15 mouse cellular contexts compared by ENCODE assay signal in genomic region chr4:57082775-57083428, GRCm38 (mm10).
A peak's percentile ranks its signal among the peaks of the same experiment; 100 is the strongest.
DNase-seq lines count a peak whose midpoint lies in the region; ATAC-seq and TF ChIP-seq lines count a peak whose summit lies in the region.
"Had no signal": no experiment of that assay in that cellular context is flagged by ENCODE, and none has a peak within 500 bp of the region (broad histone marks: within the 10 kb centered on the region; RNA-seq: fewer than 3 reads in every experiment).

No protein-coding gene starts in this region.

- peaks cover 4% of the 10 kb centered on the region; the same call in 1 of the 2 replicates for H3K27me3 ChIP-seq in heart, embryonic 10.5 days (ENCODE audit: insufficient read depth, poor library complexity, severe bottlenecking)
- no peaks in the 10 kb centered on the region for H3K27me3 ChIP-seq in lung, postnatal 0 days (replicated peaks; ENCODE audit: insufficient read depth, low read length)
- 0 out of 2 replicates have a peak, but pooled peaks cover 7% of the 10 kb centered on the region for H3K27me3 ChIP-seq in embryonic facial prominence, embryonic 10.5 days (replicated peaks; ENCODE audit: low read depth, poor library complexity, severe bottlenecking)

- H3K4me3 ChIP-seq in heart, embryonic 10.5 days = no peak overlapping the region
- no peak overlapping the region for H3K4me3 ChIP-seq in lung, postnatal 0 days (ENCODE audit: low read depth, low read length)
- no peak overlapping the region for H3K4me3 ChIP-seq in embryonic facial prominence, embryonic 10.5 days
- no peak overlapping the region for H3K4me3 ChIP-seq in layer of hippocampus, adult 2 months

- peaks cover 24% of the 10 kb centered on the region for H3K4me1 ChIP-seq in heart, embryonic 10.5 days
- H3K4me1 ChIP-seq in lung, postnatal 0 days (ENCODE audit: insufficient read depth, low read depth, low read length) = no peaks in the 10 kb centered on the region
- peaks cover 25% of the 10 kb centered on the region for H3K4me1 ChIP-seq in embryonic facial prominence, embryonic 10.5 days

- TF ChIP-seq CTCF in lung, postnatal 0 days (IDR thresholded peaks at IDR 0.05) = no peak
- TF ChIP-seq CTCF in layer of hippocampus, adult 2 months (conservative IDR thresholded peaks at IDR 0.05) = no peak

- no peak for DNase-seq in heart, embryonic 10.5 days (ENCODE audit: low spot score)
- DNase-seq in heart, postnatal 10 days = no peak
- DNase-seq in lung, postnatal 0 days (ENCODE audit: low spot score) = peak; percentile 28
- DNase-seq in lung, adult 18-20 months = no peak
- DNase-seq in embryonic facial prominence, embryonic 10.5 days (ENCODE audit: low spot score) = no peak
- DNase-seq in thymus, postnatal 36 days = peak; percentile 27 to 29
- no peak for DNase-seq in layer of hippocampus, adult 2 months (ENCODE audit: low spot score in 2 of 2)
- DNase-seq: cerebellum, adult 9-10 months; gastrocnemius, postnatal 36 days; kidney, postnatal 25 days; left cerebral cortex, postnatal 4 days; lung, postnatal 4 days; right cerebral cortex, postnatal 14 days had no signal

- H3K9ac ChIP-seq in lung, postnatal 0 days (replicated peaks; ENCODE audit: low read depth) = no peak overlapping the region
- H3K9ac ChIP-seq: liver, embryonic 14.5 days had no signal

- WGBS in heart, embryonic 10.5 days = 39% methylated on average over 10 of the region's 10 CpGs
- 42% methylated on average over 10 of the region's 10 CpGs for WGBS in lung, postnatal 0 days
- WGBS in embryonic facial prominence, embryonic 10.5 days = 78% methylated on average over 10 of the region's 10 CpGs

- no peaks in the 10 kb centered on the region for H3K9me3 ChIP-seq in heart, embryonic 10.5 days
- H3K9me3 ChIP-seq in lung, postnatal 0 days (ENCODE audit: low read length) = no peaks in the 10 kb centered on the region
- no peaks in the 10 kb centered on the region for H3K9me3 ChIP-seq in embryonic facial prominence, embryonic 10.5 days

- peak; percentile 11; the same call in 1 of the 2 replicates for ATAC-seq in lung, postnatal 0 days
- ATAC-seq: intestine, postnatal 0 days had no signal

- no peak for TF ChIP-seq EP300 in lung, postnatal 0 days (IDR thresholded peaks at IDR 0.05)

- no peaks in the 10 kb centered on the region for H3K36me3 ChIP-seq in heart, embryonic 10.5 days
- H3K36me3 ChIP-seq in lung, postnatal 0 days (ENCODE audit: insufficient read depth, low read length) = no peaks in the 10 kb centered on the region
- H3K36me3 ChIP-seq in embryonic facial prominence, embryonic 10.5 days (replicated peaks) = no peaks in the 10 kb centered on the region

- H3K4me2 ChIP-seq in lung, postnatal 0 days (replicated peaks; ENCODE audit: low read depth, low read length) = no peak overlapping the region

- intact Hi-C loops in heart, postnatal 10 days (cut with DNase I) = no loop called here

- H3K27ac ChIP-seq in heart, embryonic 10.5 days = 0 out of 2 replicates have a peak overlapping the region, but pooled peaks have one; percentile 44
- no peak overlapping the region for H3K27ac ChIP-seq in lung, postnatal 0 days (ENCODE audit: low read length)
- H3K27ac ChIP-seq in embryonic facial prominence, embryonic 10.5 days (replicated peaks) = 0 out of 2 replicates have a peak overlapping the region, but pooled peaks have one; percentile 31
- no peak overlapping the region for H3K27ac ChIP-seq in layer of hippocampus, adult 2 months
- H3K27ac ChIP-seq: liver, embryonic 14.5 days had no signal

Comparison
In these comparisons a context has a peak if more than half of its experiments do, and no peak if none do; other contexts are left out.
1. DNase-seq: peak in lung, postnatal 0 days (single experiment) and thymus, postnatal 36 days (2 of 2); none in heart, embryonic 10.5 days (single experiment), heart, postnatal 10 days (0 of 2), lung, adult 18-20 months (0 of 2), embryonic facial prominence, embryonic 10.5 days (single experiment) and layer of hippocampus, adult 2 months (0 of 2).
2. H3K27ac ChIP-seq: peak in heart, embryonic 10.5 days (single experiment) and embryonic facial prominence, embryonic 10.5 days (single experiment); none in lung, postnatal 0 days (single experiment) and layer of hippocampus, adult 2 months (single experiment).